Mouse (Mus musculus): Measurements from ENCODE around the gene Heatr5a. TPM values are rescaled to one million over a fixed set of nuclear protein-coding genes. Genes with fewer than 3 reads are reported as not detected.

The Heatr5a gene
- polyA plus RNA-seq, 1 experiment from 2014 or later: 12.8 TPM

DNA sequence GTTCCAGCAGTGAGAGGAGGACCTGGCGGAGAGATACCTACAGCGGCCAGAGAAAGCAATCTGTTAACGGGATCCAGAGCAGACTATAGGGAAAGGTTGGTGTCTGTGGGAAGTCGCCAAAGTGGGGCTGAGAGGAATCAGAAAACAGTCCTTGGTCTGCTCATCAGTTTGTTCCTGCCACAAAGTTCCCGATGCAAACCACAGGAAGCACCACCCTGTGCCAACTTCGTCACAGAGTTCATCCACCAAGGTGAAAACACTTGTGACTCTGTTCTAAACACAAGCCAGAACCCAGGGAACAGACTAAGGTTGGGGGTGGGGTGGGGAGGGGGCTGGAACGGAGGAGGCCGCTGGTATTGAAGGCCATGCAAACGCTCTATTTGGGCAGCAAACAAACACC is 5.4 kb upstream of the Heatr5a start:
- Histone ChIP-seq H3K36me3 (ENCODE audit: control insufficient read depth, insufficient read depth, low read length) (no peaks in the 10 kb centered on the region), H3K4me2 (ENCODE audit: low read depth, low read length) (no peak overlapping the region), H3K9me3 (replicated peaks; ENCODE audit: control insufficient read depth, low read length) (no peaks in the 10 kb centered on the region), H3K27me3 (ENCODE audit: control insufficient read depth, insufficient read depth, low read length) (no peaks in the 10 kb centered on the region), H3K9ac (ENCODE audit: low read length) (no peak overlapping the region), H3K4me3 (replicated peaks; ENCODE audit: low read length) (no peak overlapping the region), H3K27ac (ENCODE audit: low read length) (no peak overlapping the region), H3K4me1 (ENCODE audit: control insufficient read depth, insufficient read depth, low read length) (no peaks in the 10 kb centered on the region)
- WGBS: 55% methylated on average over 9 of the region's 9 CpGs
- ATAC-seq (ENCODE audit: insufficient read depth, low FRiP score): no peak

DNA sequence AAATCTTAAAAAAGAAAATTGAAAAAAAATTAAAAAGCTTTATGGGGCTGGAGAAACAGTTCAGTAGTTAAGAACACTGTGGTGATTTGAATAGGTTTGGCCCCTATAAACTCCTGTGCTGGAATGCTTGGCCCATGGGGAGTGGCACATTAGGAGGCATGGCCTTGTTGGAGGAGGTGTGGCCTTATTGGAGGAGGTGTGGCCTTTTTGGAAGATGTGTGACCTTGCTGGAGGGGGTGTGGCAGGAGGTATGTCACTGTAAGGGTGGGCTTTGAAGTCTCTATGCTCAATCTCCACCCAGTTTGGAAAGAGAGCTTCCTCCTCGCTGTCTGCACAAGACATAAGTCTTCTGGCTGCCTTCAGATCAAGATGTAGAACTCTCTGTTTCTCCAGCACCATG is 3.3 kb upstream of the Heatr5a start:
- ATAC-seq (ENCODE audit: insufficient read depth, low FRiP score): no peak
- Histone ChIP-seq H3K4me3 (replicated peaks; ENCODE audit: low read length) (no peak overlapping the region), H3K9me3 (replicated peaks; ENCODE audit: control insufficient read depth, low read length) (no peaks in the 10 kb centered on the region), H3K4me2 (ENCODE audit: low read depth, low read length) (no peak overlapping the region), H3K27me3 (ENCODE audit: control insufficient read depth, insufficient read depth, low read length) (no peaks in the 10 kb centered on the region), H3K9ac (ENCODE audit: low read length) (no peak overlapping the region), H3K36me3 (ENCODE audit: control insufficient read depth, insufficient read depth, low read length) (no peaks in the 10 kb centered on the region), H3K27ac (ENCODE audit: low read length) (no peak overlapping the region), H3K4me1 (ENCODE audit: control insufficient read depth, insufficient read depth, low read length) (peaks cover 7% of the 10 kb centered on the region)
- WGBS: 83% methylated on average over 1 of the region's 1 CpGs

- H3K9ac ChIP-seq (ENCODE audit: low read length): no peak overlapping the region
- peaks cover 9% of the 10 kb centered on the region for H3K4me1 ChIP-seq (ENCODE audit: control insufficient read depth, insufficient read depth, low read length)
- no peaks in the 10 kb centered on the region for H3K9me3 ChIP-seq (replicated peaks; ENCODE audit: control insufficient read depth, low read length)
- no peaks in the 10 kb centered on the region for H3K36me3 ChIP-seq (ENCODE audit: control insufficient read depth, insufficient read depth, low read length)
- ATAC-seq (ENCODE audit: insufficient read depth, low FRiP score): no peak
- no peak overlapping the region for H3K4me2 ChIP-seq (ENCODE audit: low read depth, low read length)
- WGBS: 93% methylated on average over 5 of the region's 5 CpGs
- H3K27ac ChIP-seq (ENCODE audit: low read length): no peak overlapping the region
- no peaks in the 10 kb centered on the region for H3K27me3 ChIP-seq (ENCODE audit: control insufficient read depth, insufficient read depth, low read length)
- no peak overlapping the region for H3K4me3 ChIP-seq (replicated peaks; ENCODE audit: low read length)
These were observed 1.3 kb upstream of the Heatr5a start for GRCm38 (mm10) chr12:51972269-51973065.

- H3K27ac ChIP-seq (ENCODE audit: low read length): peak overlapping the region; percentile 94
- peak; percentile 57 for ATAC-seq (ENCODE audit: insufficient read depth, low FRiP score)
- WGBS: 1% methylated on average over 32 of the region's 35 CpGs
- no peaks in the 10 kb centered on the region for H3K27me3 ChIP-seq (ENCODE audit: control insufficient read depth, insufficient read depth, low read length)
- H3K4me2 ChIP-seq (ENCODE audit: low read depth, low read length): peak overlapping the region; percentile 60
- H3K9me3 ChIP-seq (replicated peaks; ENCODE audit: control insufficient read depth, low read length): no peaks in the 10 kb centered on the region
- peaks cover 9% of the 10 kb centered on the region for H3K4me1 ChIP-seq (ENCODE audit: control insufficient read depth, insufficient read depth, low read length)
- peak overlapping the region; percentile 97 for H3K4me3 ChIP-seq (replicated peaks; ENCODE audit: low read length)
- H3K36me3 ChIP-seq (ENCODE audit: control insufficient read depth, insufficient read depth, low read length): no peaks in the 10 kb centered on the region
- peak overlapping the region; percentile 94 for H3K9ac ChIP-seq (ENCODE audit: low read length)
These were observed 610 bp downstream of the Heatr5a start for GRCm38 (mm10) chr12:51970352-51971069.

- Histone ChIP-seq H3K4me3 (replicated peaks; ENCODE audit: low read length) (peak overlapping the region; percentile 97), H3K36me3 (ENCODE audit: control insufficient read depth, insufficient read depth, low read length) (no peaks in the 10 kb centered on the region), H3K9me3 (replicated peaks; ENCODE audit: control insufficient read depth, low read length) (no peaks in the 10 kb centered on the region), H3K27me3 (ENCODE audit: control insufficient read depth, insufficient read depth, low read length) (no peaks in the 10 kb centered on the region), H3K4me2 (ENCODE audit: low read depth, low read length) (peak overlapping the region; percentile 60), H3K9ac (ENCODE audit: low read length) (peak overlapping the region; percentile 43; the same call in 1 of the 2 replicates), H3K4me1 (ENCODE audit: control insufficient read depth, insufficient read depth, low read length) (peaks cover 9% of the 10 kb centered on the region), H3K27ac (ENCODE audit: low read length) (no peak overlapping the region)
- ATAC-seq (ENCODE audit: insufficient read depth, low FRiP score): no peak
- WGBS: 8% methylated on average over 7 of the region's 7 CpGs
These were observed 1.2 kb downstream of the Heatr5a start for GRCm38 (mm10) chr12:51969876-51970275.

GRCm38 (mm10) chr12:51969092-51969491 is 2.0 kb downstream of the Heatr5a start:
- Histone ChIP-seq H3K36me3 (ENCODE audit: control insufficient read depth, insufficient read depth, low read length) (no peaks in the 10 kb centered on the region), H3K4me2 (ENCODE audit: low read depth, low read length) (no peak overlapping the region), H3K4me3 (replicated peaks; ENCODE audit: low read length) (no peak overlapping the region), H3K27me3 (ENCODE audit: control insufficient read depth, insufficient read depth, low read length) (no peaks in the 10 kb centered on the region), H3K27ac (ENCODE audit: low read length) (no peak overlapping the region), H3K9me3 (replicated peaks; ENCODE audit: control insufficient read depth, low read length) (no peaks in the 10 kb centered on the region), H3K9ac (ENCODE audit: low read length) (no peak overlapping the region), H3K4me1 (ENCODE audit: control insufficient read depth, insufficient read depth, low read length) (peaks cover 14% of the 10 kb centered on the region)
- no peak for ATAC-seq (ENCODE audit: insufficient read depth, low FRiP score)
- 89% methylated on average over 2 of the region's 2 CpGs for WGBS

GRCm38 (mm10) chr12:51967915-51968595 is 3.1 kb downstream of the Heatr5a start:
- no peak overlapping the region for H3K4me2 ChIP-seq (ENCODE audit: low read depth, low read length)
- no peak overlapping the region for H3K4me3 ChIP-seq (replicated peaks; ENCODE audit: low read length)
- no peaks in the 10 kb centered on the region for H3K36me3 ChIP-seq (ENCODE audit: control insufficient read depth, insufficient read depth, low read length)
- H3K9me3 ChIP-seq (replicated peaks; ENCODE audit: control insufficient read depth, low read length): no peaks in the 10 kb centered on the region
- no peak overlapping the region for H3K9ac ChIP-seq (ENCODE audit: low read length)
- ATAC-seq (ENCODE audit: insufficient read depth, low FRiP score): no peak
- WGBS: 79% methylated on average over 9 of the region's 9 CpGs
- peaks cover 15% of the 10 kb centered on the region for H3K4me1 ChIP-seq (ENCODE audit: control insufficient read depth, insufficient read depth, low read length)
- H3K27ac ChIP-seq (ENCODE audit: low read length): no peak overlapping the region
- no peaks in the 10 kb centered on the region for H3K27me3 ChIP-seq (ENCODE audit: control insufficient read depth, insufficient read depth, low read length)

DNA sequence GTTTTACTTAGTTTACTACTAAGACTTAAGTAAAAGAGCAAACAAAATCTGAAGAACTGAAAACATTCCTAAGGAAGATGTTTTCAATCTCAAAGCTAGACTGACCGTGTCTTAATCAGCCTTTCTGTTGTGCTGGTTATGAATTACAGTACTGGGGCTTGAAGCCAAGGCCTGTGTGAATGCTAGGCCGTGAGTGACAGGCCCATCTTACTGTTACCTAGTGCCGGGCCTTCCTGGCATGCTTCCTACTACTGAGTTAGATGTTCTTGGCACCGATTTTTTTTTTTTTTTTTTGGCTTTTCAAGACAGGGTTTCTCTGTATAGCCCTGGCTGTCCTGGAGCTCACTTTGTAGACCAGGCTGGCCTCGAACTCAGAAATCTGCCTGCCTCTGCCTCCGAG is 13.5 kb downstream of the Heatr5a start:
- Histone ChIP-seq H3K9me3 (replicated peaks; ENCODE audit: control insufficient read depth, low read length) (no peaks in the 10 kb centered on the region), H3K36me3 (ENCODE audit: control insufficient read depth, insufficient read depth, low read length) (peaks cover 6% of the 10 kb centered on the region), H3K27me3 (ENCODE audit: control insufficient read depth, insufficient read depth, low read length) (no peaks in the 10 kb centered on the region), H3K4me1 (ENCODE audit: control insufficient read depth, insufficient read depth, low read length) (no peaks in the 10 kb centered on the region), H3K9ac (ENCODE audit: low read length) (no peak overlapping the region), H3K27ac (ENCODE audit: low read length) (no peak overlapping the region), H3K4me2 (ENCODE audit: low read depth, low read length) (no peak overlapping the region), H3K4me3 (replicated peaks; ENCODE audit: low read length) (no peak overlapping the region)
- no peak for ATAC-seq (ENCODE audit: insufficient read depth, low FRiP score)
- WGBS: 87% methylated on average over 6 of the region's 6 CpGs

DNA sequence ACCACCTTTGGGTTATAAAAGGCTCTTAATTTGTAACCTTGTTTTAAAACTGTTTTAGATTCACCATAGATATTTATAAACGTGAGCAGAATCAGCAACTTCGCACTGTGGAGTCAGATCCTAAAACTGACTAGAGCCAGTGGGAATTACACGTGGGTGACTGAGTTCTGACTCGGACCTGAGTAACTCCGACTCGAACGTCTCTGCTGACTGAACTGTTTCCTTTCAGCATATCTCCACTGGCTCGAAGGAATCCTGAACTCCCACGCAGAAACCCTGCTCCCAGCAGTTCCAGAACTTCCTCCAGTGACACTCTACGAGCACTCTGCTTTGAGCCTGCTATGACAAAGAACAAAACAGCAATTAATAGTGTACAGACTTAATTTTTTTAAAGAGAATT is 18.8 kb downstream of the Heatr5a start:
- Histone ChIP-seq H3K27me3 (ENCODE audit: control insufficient read depth, insufficient read depth, low read length) (no peaks in the 10 kb centered on the region), H3K9ac (ENCODE audit: low read length) (no peak overlapping the region), H3K36me3 (ENCODE audit: control insufficient read depth, insufficient read depth, low read length) (peaks cover 31% of the 10 kb centered on the region), H3K4me3 (replicated peaks; ENCODE audit: low read length) (no peak overlapping the region), H3K9me3 (replicated peaks; ENCODE audit: control insufficient read depth, low read length) (peaks cover 4% of the 10 kb centered on the region; the same call in 1 of the 2 replicates), H3K4me2 (ENCODE audit: low read depth, low read length) (no peak overlapping the region), H3K27ac (ENCODE audit: low read length) (no peak overlapping the region), H3K4me1 (ENCODE audit: control insufficient read depth, insufficient read depth, low read length) (no peaks in the 10 kb centered on the region)
- 82% methylated on average over 10 of the region's 10 CpGs for WGBS
- ATAC-seq (ENCODE audit: insufficient read depth, low FRiP score): no peak
